Mouse (Mus musculus) heart, embryonic 13.5 days (tissue): ENCODE data around the gene Riok2. TPM values are rescaled to one million over a fixed set of nuclear protein-coding genes. Genes with fewer than 3 reads are reported as not detected.
A peak's percentile ranks its signal among the peaks of the same experiment; 100 is the strongest.

Source experiments
- ATAC-seq: fragments of 200-750 bp; cut with Nextera tagmentation; 2 replicates; pipeline ENCODE4 v1.8.0; 2017; ENCODE audit warnings: moderate TSS enrichment; ENCODE audit not compliant: insufficient number of reproducible peaks, low FRiP score, low TSS enrichment; ENCODE audit errors: extremely low read depth
- H3K27ac ChIP-seq: fragments of 300-500 bp; sonication (generic); replicated peaks from 2 replicates; pipeline ENCODE4 v1.5.1; 2015; ENCODE audit warnings: moderate library complexity, mild to moderate bottlenecking, inconsistent platforms
- H3K27me3 ChIP-seq: fragments of 300-500 bp; sonication (generic); replicated peaks from 2 replicates; pipeline ENCODE4 v1.6.1; 2015; ENCODE audit warnings: mild to moderate bottlenecking, inconsistent platforms
- H3K36me3 ChIP-seq: fragments of 300-500 bp; sonication (generic); 2 replicates; pipeline ENCODE4 v1.6.1; 2015; ENCODE audit warnings: mild to moderate bottlenecking, inconsistent platforms
- H3K4me1 ChIP-seq: fragments of 300-500 bp; sonication (generic); 2 replicates; pipeline ENCODE4 v1.6.1; 2015; ENCODE audit warnings: inconsistent platforms
- H3K4me2 ChIP-seq: fragments of 300-500 bp; sonication (generic); 2 replicates; pipeline ENCODE4 v1.6.1; 2015; ENCODE audit warnings: inconsistent platforms, mild to moderate bottlenecking, moderate library complexity
- H3K4me3 ChIP-seq: fragments of 300-500 bp; sonication (generic); 2 replicates; pipeline ENCODE4 v1.5.1; 2015; ENCODE audit warnings: moderate library complexity, mild to moderate bottlenecking, inconsistent platforms
- H3K9ac ChIP-seq: fragments of 300-500 bp; sonication (generic); 2 replicates; pipeline ENCODE4 v1.6.1; 2015; ENCODE audit warnings: inconsistent platforms, mild to moderate bottlenecking, moderate library complexity
- H3K9me3 ChIP-seq: fragments of 300-500 bp; sonication (generic); 2 replicates; pipeline ENCODE4 v1.6.1; 2016; ENCODE audit warnings: inconsistent platforms
- WGBS: fragments of 180-500 bp; shearing (Covaris S2); methylation state at CpG from one replicate; pipeline ENCODE4 v1.1.7; 2015; ENCODE audit warnings: mixed read lengths; 5-methylcytosine and 5-hydroxymethylcytosine counted together
- polyA plus RNA-seq: library from polyadenylated mRNA; unstranded; fragments of >200 nt; fragmentation: Nextera tagmentation; extraction: Ambion mirVana; gene quantifications from 2 replicates; pipeline ENCODE4 v1.2.1, GENCODE M21; 2015

The Riok2 gene
- polyA plus RNA-seq, 1 experiment from 2014 or later, result 20.7 TPM

- Histone ChIP-seq H3K9me3 (no peaks in the 10 kb centered on the region), H3K4me2 (no peak overlapping the region), H3K4me3 (no peak overlapping the region), H3K9ac (no peak overlapping the region), H3K4me1 (no peaks in the 10 kb centered on the region), H3K27ac (no peak overlapping the region), H3K36me3 (no peaks in the 10 kb centered on the region), H3K27me3 (no peaks in the 10 kb centered on the region)
- no peak for ATAC-seq
- WGBS, result 74% methylated on average over 6 of the region's 6 CpGs
These were observed 34.8 kb downstream of the Riok2 start for GRCm38 (mm10) chr17:17408720-17409478.

- WGBS, result 27% methylated on average over 2 of the region's 2 CpGs
- no peaks in the 10 kb centered on the region for H3K4me1 ChIP-seq
- no peak for ATAC-seq
- no peak overlapping the region for H3K9ac ChIP-seq
- no peaks in the 10 kb centered on the region for H3K27me3 ChIP-seq
- H3K4me3 ChIP-seq, result no peak overlapping the region
- H3K9me3 ChIP-seq, result no peaks in the 10 kb centered on the region
- H3K27ac ChIP-seq, result no peak overlapping the region
- no peak overlapping the region for H3K4me2 ChIP-seq
- H3K36me3 ChIP-seq, result no peaks in the 10 kb centered on the region
These were observed 35.5 kb downstream of the Riok2 start for GRCm38 (mm10) chr17:17409601-17410000.

GRCm38 (mm10) chr17:17411443-17411842, 37.3 kb downstream of the Riok2 start:
- H3K9ac ChIP-seq, result no peak overlapping the region
- ATAC-seq, result no peak
- 71% methylated on average over 2 of the region's 2 CpGs for WGBS
- no peak overlapping the region for H3K4me3 ChIP-seq
- H3K36me3 ChIP-seq, result no peaks in the 10 kb centered on the region
- H3K27ac ChIP-seq, result no peak overlapping the region
- no peaks in the 10 kb centered on the region for H3K9me3 ChIP-seq
- H3K4me1 ChIP-seq, result no peaks in the 10 kb centered on the region
- no peaks in the 10 kb centered on the region for H3K27me3 ChIP-seq
- no peak overlapping the region for H3K4me2 ChIP-seq

- 81% methylated on average over 2 of the region's 2 CpGs for WGBS
- Histone ChIP-seq H3K27ac (no peak overlapping the region), H3K27me3 (no peaks in the 10 kb centered on the region), H3K9me3 (no peaks in the 10 kb centered on the region), H3K36me3 (no peaks in the 10 kb centered on the region), H3K4me1 (no peaks in the 10 kb centered on the region), H3K4me3 (no peak overlapping the region), H3K4me2 (no peak overlapping the region), H3K9ac (no peak overlapping the region)
- no peak for ATAC-seq
These were observed 38.1 kb downstream of the Riok2 start for GRCm38 (mm10) chr17:17412176-17412575.

- 89% methylated on average over 3 of the region's 3 CpGs for WGBS
These were observed 40.1 kb downstream of the Riok2 start for GRCm38 (mm10) chr17:17414206-17414605.

GRCm38 (mm10) chr17:17424609-17425307, 50.6 kb downstream of the Riok2 start:
- Histone ChIP-seq H3K27ac (no peak overlapping the region), H3K4me3 (no peak overlapping the region), H3K36me3 (no peaks in the 10 kb centered on the region), H3K4me2 (no peak overlapping the region), H3K4me1 (no peaks in the 10 kb centered on the region), H3K27me3 (no peaks in the 10 kb centered on the region), H3K9me3 (no peaks in the 10 kb centered on the region), H3K9ac (no peak overlapping the region)
- 31% methylated on average over 4 of the region's 4 CpGs for WGBS
- ATAC-seq, result no peak

More at GRCm38 (mm10) chr17:17414206-17414605, 40.1 kb downstream of the Riok2 start:
- no peak overlapping the region for H3K27ac ChIP-seq
- no peak overlapping the region for H3K4me3 ChIP-seq
- H3K36me3 ChIP-seq, result no peaks in the 10 kb centered on the region
- no peak overlapping the region for H3K4me2 ChIP-seq
- no peak for ATAC-seq
- H3K9ac ChIP-seq, result no peak overlapping the region
- no peaks in the 10 kb centered on the region for H3K27me3 ChIP-seq
- H3K9me3 ChIP-seq, result no peaks in the 10 kb centered on the region
- no peaks in the 10 kb centered on the region for H3K4me1 ChIP-seq

GRCm38 (mm10) chr17:17425308-17425813, 51.3 kb downstream of the Riok2 start:
- no peak overlapping the region for H3K4me3 ChIP-seq
- H3K9me3 ChIP-seq, result no peaks in the 10 kb centered on the region
- no peak for ATAC-seq
- no peaks in the 10 kb centered on the region for H3K27me3 ChIP-seq
- 74% methylated on average over 4 of the region's 4 CpGs for WGBS
- H3K36me3 ChIP-seq, result no peaks in the 10 kb centered on the region
- H3K9ac ChIP-seq, result no peak overlapping the region
- no peaks in the 10 kb centered on the region for H3K4me1 ChIP-seq
- no peak overlapping the region for H3K27ac ChIP-seq
- H3K4me2 ChIP-seq, result no peak overlapping the region

- WGBS, result 44% methylated on average over 3 of the region's 3 CpGs
- H3K4me1 ChIP-seq, result no peaks in the 10 kb centered on the region
- H3K27me3 ChIP-seq, result no peaks in the 10 kb centered on the region
These were observed 51.8 kb downstream of the Riok2 start for GRCm38 (mm10) chr17:17425906-17426305.

GRCm38 (mm10) chr17:17428888-17429287, 54.8 kb downstream of the Riok2 start:
- no peak overlapping the region for H3K4me3 ChIP-seq
- no peak overlapping the region for H3K9ac ChIP-seq
- no peaks in the 10 kb centered on the region for H3K36me3 ChIP-seq
- no peak overlapping the region for H3K27ac ChIP-seq
- H3K27me3 ChIP-seq, result no peaks in the 10 kb centered on the region
- H3K4me1 ChIP-seq, result no peaks in the 10 kb centered on the region
- 59% methylated on average over 2 of the region's 2 CpGs for WGBS
- H3K4me2 ChIP-seq, result no peak overlapping the region
- H3K9me3 ChIP-seq, result no peaks in the 10 kb centered on the region
- ATAC-seq, result no peak

More at GRCm38 (mm10) chr17:17425906-17426305, 51.8 kb downstream of the Riok2 start:
- no peak overlapping the region for H3K9ac ChIP-seq
- no peak for ATAC-seq
- H3K9me3 ChIP-seq, result no peaks in the 10 kb centered on the region
- H3K4me3 ChIP-seq, result no peak overlapping the region
- no peaks in the 10 kb centered on the region for H3K36me3 ChIP-seq
- no peak overlapping the region for H3K4me2 ChIP-seq
- H3K27ac ChIP-seq, result no peak overlapping the region

- no peak overlapping the region for H3K9ac ChIP-seq
- no peak overlapping the region for H3K27ac ChIP-seq
- H3K9me3 ChIP-seq, result no peaks in the 10 kb centered on the region
- WGBS, result 75% methylated on average over 4 of the region's 4 CpGs
- no peak overlapping the region for H3K4me3 ChIP-seq
- no peak overlapping the region for H3K4me2 ChIP-seq
- no peaks in the 10 kb centered on the region for H3K36me3 ChIP-seq
- ATAC-seq, result no peak
- no peaks in the 10 kb centered on the region for H3K27me3 ChIP-seq
- peaks cover 6% of the 10 kb centered on the region; the same call in 1 of the 2 replicates for H3K4me1 ChIP-seq
These were observed 59.6 kb downstream of the Riok2 start for GRCm38 (mm10) chr17:17433679-17434078.

- peaks cover 6% of the 10 kb centered on the region; the same call in 1 of the 2 replicates for H3K4me1 ChIP-seq
- no peaks in the 10 kb centered on the region for H3K36me3 ChIP-seq
- H3K9ac ChIP-seq, result no peak overlapping the region
- no peak for ATAC-seq
- H3K27ac ChIP-seq, result peak overlapping the region; percentile 45; the same call in 1 of the 2 replicates
- H3K27me3 ChIP-seq, result no peaks in the 10 kb centered on the region
- H3K9me3 ChIP-seq, result no peaks in the 10 kb centered on the region
- no peak overlapping the region for H3K4me3 ChIP-seq
- H3K4me2 ChIP-seq, result no peak overlapping the region
These were observed 64.6 kb downstream of the Riok2 start for GRCm38 (mm10) chr17:17438576-17439191.
